Mouse (Mus musculus) T-cell, adult 2 months (primary cell): ENCODE measurements at regions not wholly inside any gene's neighbourhood (a gene's known extent, or its start where the extent isn't known, plus 50 kb on each side); places are given as distances from the start of the nearest gene placed in this dataset.

ENCODE experiments used
- DNase-seq: peaks from one replicate; pipeline ENCODE4 v3.0.0; 2022; ENCODE audit warnings: low spot score

GRCm38 (mm10) chr2:116942321-116942791, 63.9 kb downstream of the Tmco5 start:
- no peak for DNase-seq

GRCm38 (mm10) chr2:116948538-116948937, 70.0 kb downstream of the Tmco5 start:
- DNase-seq: no peak

GRCm38 (mm10) chr2:116949741-116950140, 71.2 kb downstream of the Tmco5 start:
- no peak for DNase-seq

- no peak for DNase-seq
Measured at GRCm38 (mm10) chr2:116950154-116950553, 71.7 kb downstream of the Tmco5 start.

- DNase-seq: no peak
Measured at GRCm38 (mm10) chr2:116951481-116951880, 73.0 kb downstream of the Tmco5 start.

- DNase-seq: no peak
Measured at GRCm38 (mm10) chr2:116954280-116954679, 75.8 kb downstream of the Tmco5 start.

GRCm38 (mm10) chr2:116954896-116955295, 76.4 kb downstream of the Tmco5 start:
- DNase-seq: no peak

GRCm38 (mm10) chr2:116963116-116963873, 84.8 kb downstream of the Tmco5 start:
- DNase-seq: no peak

- DNase-seq: no peak
Measured at GRCm38 (mm10) chr2:116966266-116966665, 87.8 kb downstream of the Tmco5 start.

- peak; percentile 29 for DNase-seq
Measured at GRCm38 (mm10) chr2:116971666-116972613, 93.4 kb downstream of the Tmco5 start.

- peak; percentile 2 for DNase-seq
Measured at GRCm38 (mm10) chr2:116972614-116972985, 94.1 kb downstream of the Tmco5 start.

GRCm38 (mm10) chr2:116973441-116973840, 95.0 kb downstream of the Tmco5 start:
- no peak for DNase-seq

GRCm38 (mm10) chr2:116974152-116974551, 95.7 kb downstream of the Tmco5 start:
- DNase-seq: no peak

GRCm38 (mm10) chr2:116974569-116975060, 96.1 kb downstream of the Tmco5 start:
- no peak for DNase-seq

GRCm38 (mm10) chr2:116975091-116975600, 96.7 kb downstream of the Tmco5 start:
- DNase-seq: peak; percentile 3

GRCm38 (mm10) chr2:116975601-116976431, 97.3 kb downstream of the Tmco5 start:
- peak; percentile 6 for DNase-seq

- no peak for DNase-seq
Measured at GRCm38 (mm10) chr2:116976432-116976750, 97.9 kb downstream of the Tmco5 start.

- DNase-seq: no peak
Measured at GRCm38 (mm10) chr2:116976951-116977503, 98.5 kb downstream of the Tmco5 start.

GRCm38 (mm10) chr2:116977771-116978600, 99.5 kb downstream of the Tmco5 start:
- DNase-seq: no peak

GRCm38 (mm10) chr2:116978809-116979208, 100.3 kb downstream of the Tmco5 start:
- DNase-seq: no peak
